Mouse (Mus musculus) left cerebral cortex, adult 6 months (tissue): ENCODE measurements around the gene Gm29423. TPM values are rescaled to one million over a fixed set of nuclear protein-coding genes. Genes with fewer than 3 reads are reported as not detected.

Experiments used
- long read RNA-seq, 2 experiments: library from polyadenylated mRNA; unstranded; transcript quantifications; one replicate each; pipeline ENCODE4 v2.0.0; 2019 to 2020
- polyA plus RNA-seq: library from polyadenylated mRNA; unstranded; fragments of <200 nt; fragmentation: Nextera tagmentation; gene quantifications from 2 replicates; pipeline ENCODE4 v1.2.3, GENCODE M21; 2021

Gene Gm29423
- not detected in 2 replicates for polyA plus RNA-seq
- long read RNA-seq, experiment 1, result 0 reads
- long read RNA-seq, experiment 2, result 0 reads

DNA sequence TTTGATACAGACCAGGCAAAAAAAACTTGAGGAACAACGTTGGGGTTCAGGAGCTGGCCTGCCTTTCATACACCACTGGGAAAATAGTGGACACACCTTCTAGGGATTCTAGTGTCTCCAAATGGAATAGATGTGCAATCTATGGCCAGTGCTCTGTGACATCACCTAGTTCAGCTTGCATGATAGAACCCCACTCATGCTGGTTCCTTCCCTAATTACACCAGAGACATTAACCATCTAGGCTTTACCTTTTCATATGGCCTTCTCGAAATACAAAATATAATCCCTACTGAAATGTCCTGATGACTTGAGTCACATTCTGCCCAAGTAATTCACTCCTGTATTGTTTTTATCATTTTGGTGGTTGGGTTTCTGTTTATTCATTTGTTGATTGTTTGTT is at the start of gene Gm29423, which contains the start of gene Gm29644:
TSS of gene Gm29423 (minus strand) at position 101 of the 400 bp plus-strand sequence.
TSS of gene Gm29644 (minus strand) at position 157 of the 400 bp plus-strand sequence.

DNA sequence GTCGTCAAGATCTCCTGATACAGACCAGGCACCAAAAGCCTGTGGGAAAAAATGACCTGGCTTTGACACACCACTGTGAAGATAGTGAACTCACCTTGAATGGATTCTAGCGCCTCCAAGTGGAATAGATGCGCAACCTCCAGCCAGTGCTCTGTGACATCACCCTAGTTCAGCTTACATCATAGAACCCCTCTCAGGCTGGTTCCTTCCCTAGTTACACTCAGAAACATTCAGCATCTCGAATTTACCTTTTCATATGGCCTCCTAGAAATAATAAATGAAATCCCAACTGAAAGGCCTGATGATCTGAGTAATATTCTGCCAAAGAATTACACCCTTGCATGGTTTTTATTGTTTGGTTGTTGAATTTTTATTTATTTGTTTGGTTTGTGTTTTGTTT is 29.5 kb downstream of the Gm29423 start, which contains the start of gene Gm21118:
TSS of gene Gm21118 (minus strand) at position 101 of the 400 bp plus-strand sequence.

Other genes with a start within 250 kb of the Gm29423 start
- not detected in 2 replicates for gene Gm21118, start 29.6 kb downstream of the Gm29423 start, polyA plus RNA-seq
- not detected in 2 replicates for gene Gm29644, start 56 bp upstream of the Gm29423 start, polyA plus RNA-seq
- gene Gm20888, start 138.6 kb upstream of the Gm29423 start, polyA plus RNA-seq, result not detected in 2 replicates